Mouse (Mus musculus) embryonic facial prominence, embryonic 12.5 days (tissue): ENCODE measurements around the gene Gng5. TPM values are rescaled to one million over a fixed set of nuclear protein-coding genes. Genes with fewer than 3 reads are reported as not detected.

Experiments used
- ATAC-seq: fragments of 200-750 bp; cut with Nextera tagmentation; 2 replicates; pipeline ENCODE4 v1.8.0; 2017; ENCODE audit not compliant: insufficient number of reproducible peaks, insufficient read depth, low FRiP score, low TSS enrichment
- H3K27ac ChIP-seq: fragments of 300-500 bp; sonication (generic); 2 replicates; pipeline ENCODE4 v1.5.1; 2016; ENCODE audit warnings: mild to moderate bottlenecking
- H3K27me3 ChIP-seq: fragments of 300-500 bp; sonication (generic); 2 replicates; pipeline ENCODE4 v1.6.1; 2016; ENCODE audit warnings: mild to moderate bottlenecking, moderate library complexity
- H3K36me3 ChIP-seq: fragments of 300-500 bp; sonication (generic); 2 replicates; pipeline ENCODE4 v1.6.1; 2016; ENCODE audit warnings: mild to moderate bottlenecking
- H3K4me1 ChIP-seq: fragments of 300-500 bp; sonication (generic); 2 replicates; pipeline ENCODE4 v1.6.1; 2016
- H3K4me2 ChIP-seq: fragments of 300-500 bp; sonication (generic); replicated peaks from 2 replicates; pipeline ENCODE4 v1.6.1; 2016; ENCODE audit warnings: mild to moderate bottlenecking, moderate library complexity
- H3K4me3 ChIP-seq: fragments of 300-500 bp; sonication (generic); 2 replicates; pipeline ENCODE4 v1.5.1; 2016; ENCODE audit warnings: mild to moderate bottlenecking
- H3K9ac ChIP-seq: fragments of 300-500 bp; sonication (generic); 2 replicates; pipeline ENCODE4 v1.6.1; 2016; ENCODE audit warnings: mild to moderate bottlenecking, moderate library complexity
- H3K9me3 ChIP-seq: fragments of 300-500 bp; sonication (generic); 2 replicates; pipeline ENCODE4 v1.6.1; 2016; ENCODE audit warnings: mild to moderate bottlenecking, moderate library complexity
- WGBS: fragments of 180-500 bp; shearing (Covaris S2); methylation state at CpG from one replicate; pipeline ENCODE4 v1.1.7; 2016; 5-methylcytosine and 5-hydroxymethylcytosine counted together
- polyA plus RNA-seq: library from polyadenylated mRNA; unstranded; fragments of >200 nt; fragmentation: Nextera tagmentation; extraction: Ambion mirVana; gene quantifications from 2 replicates; pipeline ENCODE4 v1.2.1, GENCODE M21; 2016

Gene Gng5
- polyA plus RNA-seq, 1 experiment from 2014 or later: 960 TPM

DNA sequence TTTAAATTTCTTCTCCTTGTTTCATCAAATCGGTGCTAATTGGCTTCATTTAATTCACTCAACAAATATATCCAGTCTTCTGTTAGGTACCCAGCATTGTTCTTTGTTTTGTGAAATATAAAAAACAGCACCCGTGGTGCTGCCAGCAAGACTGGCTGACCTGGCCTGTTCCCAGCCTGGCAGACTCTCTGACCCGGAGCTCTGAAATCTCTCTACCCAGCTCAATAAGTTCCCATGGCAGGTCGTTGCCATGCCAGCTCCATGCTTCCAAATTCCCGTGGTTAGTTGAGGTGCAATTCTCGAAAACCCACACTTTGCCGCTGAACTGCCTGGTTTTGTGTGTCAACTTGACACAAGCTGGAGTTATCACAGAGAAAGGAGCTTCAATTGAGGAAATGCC lies 55.2 kb downstream of the Gng5 start:
- Histone ChIP-seq H3K9me3 (no peaks in the 10 kb centered on the region), H3K4me3 (no peak overlapping the region), H3K36me3 (no peaks in the 10 kb centered on the region), H3K4me1 (no peaks in the 10 kb centered on the region), H3K9ac (no peak overlapping the region), H3K27me3 (no peaks in the 10 kb centered on the region), H3K27ac (no peak overlapping the region), H3K4me2 (no peak overlapping the region)
- 71% methylated on average over 7 of the region's 7 CpGs for WGBS
- no peak for ATAC-seq

Other genes with a start within 250 kb of the Gng5 start
- gene Ssx2ip, start 95.2 kb upstream of the Gng5 start, polyA plus RNA-seq: 26.6 and 29.8 TPM in 2 replicates
- gene Ctbs, start 50.0 kb upstream of the Gng5 start, polyA plus RNA-seq: 7.7 and 10.6 TPM in 2 replicates
- gene Spata1, start 54 bp upstream of the Gng5 start, polyA plus RNA-seq: 9.2 and 10.4 TPM in 2 replicates
- gene Rpf1, start 21.6 kb downstream of the Gng5 start, polyA plus RNA-seq: 55.4 and 59.7 TPM in 2 replicates
- gene Uox, start 70.6 kb downstream of the Gng5 start, polyA plus RNA-seq: not detected in 2 replicates
- not detected in 2 replicates for gene Dnase2b, start 115.8 kb downstream of the Gng5 start, polyA plus RNA-seq
- gene 4930503B20Rik, start 151.5 kb downstream of the Gng5 start, polyA plus RNA-seq: 0.22 TPM in 1 of 2 replicates, not detected in the other
- gene Samd13, start 185.8 kb downstream of the Gng5 start, polyA plus RNA-seq: 1.3 and 1.9 TPM in 2 replicates